Comparison of ENCODE assay signal across 8 mouse cellular contexts in genomic region chr19:47168223-47168622, GRCm38 (mm10). TPM values are rescaled to one million over a fixed set of nuclear protein-coding genes. Genes with fewer than 3 reads are reported as not detected.
DNase-seq lines count a peak whose midpoint lies in the region; ATAC-seq and TF ChIP-seq lines count a peak whose summit lies in the region.

No protein-coding gene starts in this region.

- DNase-seq in ovary, postnatal 36 days (ENCODE audit: low spot score): peak; percentile 19
- DNase-seq in ovary, postnatal 10 days (ENCODE audit: low spot score): no peak
- DNase-seq in forebrain, embryonic 11.5 days (ENCODE audit: low spot score): peak; percentile 57
- DNase-seq in retina, postnatal 1 day: peak; percentile 91
- DNase-seq in right cerebral cortex, postnatal 10 days (ENCODE audit: low spot score in 2 of 2): no peak

- ATAC-seq in forebrain, embryonic 11.5 days (replicated peaks; ENCODE audit: low FRiP score): no peak
- no peak for ATAC-seq in hindbrain, embryonic 16.5 days
- ATAC-seq in lung, embryonic 16.5 days (ENCODE audit: low read depth): 0 out of 2 replicates have a peak, but pooled peaks have one; percentile 20

- no peak overlapping the region for H3K9ac ChIP-seq in forebrain, embryonic 11.5 days (ENCODE audit: low read length)
- no peak overlapping the region for H3K9ac ChIP-seq in hindbrain, embryonic 16.5 days (ENCODE audit: low read depth, low read length)
- peak overlapping the region; percentile 34; the same call in 1 of the 2 replicates for H3K9ac ChIP-seq in lung, embryonic 16.5 days (ENCODE audit: low read length)

- 6% methylated on average over 13 of the region's 13 CpGs for WGBS in bone marrow, adult 2 months
- 7% methylated on average over 13 of the region's 13 CpGs for WGBS in forebrain, embryonic 11.5 days
- WGBS in hindbrain, embryonic 16.5 days: 9% methylated on average over 13 of the region's 13 CpGs
- WGBS in lung, embryonic 16.5 days: 6% methylated on average over 13 of the region's 13 CpGs

- no peak for TF ChIP-seq POLR2A in bone marrow, adult 2 months (IDR thresholded peaks at IDR 0.05; ENCODE audit: borderline replicate concordance, control insufficient read depth, low read depth, low read length)

- no peak overlapping the region for H3K4me3 ChIP-seq in bone marrow, adult 2 months (replicated peaks; ENCODE audit: control insufficient read depth, low read depth, low read length)
- no peak overlapping the region for H3K4me3 ChIP-seq in forebrain, embryonic 11.5 days (ENCODE audit: low read depth, low read length)
- H3K4me3 ChIP-seq in hindbrain, embryonic 16.5 days (ENCODE audit: low read length): no peak overlapping the region
- H3K4me3 ChIP-seq in lung, embryonic 16.5 days (ENCODE audit: low read length): peak overlapping the region; percentile 20

- no peaks in the 10 kb centered on the region for H3K9me3 ChIP-seq in forebrain, embryonic 11.5 days (ENCODE audit: control insufficient read depth, low read length)
- H3K9me3 ChIP-seq in hindbrain, embryonic 16.5 days (ENCODE audit: control insufficient read depth, low read length): no peaks in the 10 kb centered on the region; the same call in 1 of the 2 replicates
- no peaks in the 10 kb centered on the region for H3K9me3 ChIP-seq in lung, embryonic 16.5 days (ENCODE audit: control insufficient read depth, low read length)

- H3K36me3 ChIP-seq in forebrain, embryonic 11.5 days (ENCODE audit: control insufficient read depth, insufficient read depth, low read length): no peaks in the 10 kb centered on the region
- no peaks in the 10 kb centered on the region for H3K36me3 ChIP-seq in hindbrain, embryonic 16.5 days (ENCODE audit: control insufficient read depth, insufficient read depth, low read length)
- no peaks in the 10 kb centered on the region for H3K36me3 ChIP-seq in lung, embryonic 16.5 days (ENCODE audit: control insufficient read depth, insufficient read depth, low read length)

- peak overlapping the region; percentile 3; the same call in 1 of the 2 replicates for H3K4me2 ChIP-seq in forebrain, embryonic 11.5 days (ENCODE audit: low read depth, low read length, severe bottlenecking)
- peak overlapping the region; percentile 40 for H3K4me2 ChIP-seq in hindbrain, embryonic 16.5 days (ENCODE audit: low read length)
- H3K4me2 ChIP-seq in lung, embryonic 16.5 days (ENCODE audit: low read depth, low read length): peak overlapping the region; percentile 46

- peak; percentile 68 for TF ChIP-seq CTCF in bone marrow, adult 2 months (IDR thresholded peaks at IDR 0.05; ENCODE audit: control insufficient read depth, insufficient read depth, low read length)

- H3K27ac ChIP-seq in bone marrow, adult 2 months (ENCODE audit: control insufficient read depth, insufficient read depth, low read depth, low read length, poor library complexity): no peak overlapping the region
- H3K27ac ChIP-seq in forebrain, embryonic 11.5 days (ENCODE audit: low read depth, low read length): no peak overlapping the region
- H3K27ac ChIP-seq in hindbrain, embryonic 16.5 days (ENCODE audit: low read depth, low read length): no peak overlapping the region
- H3K27ac ChIP-seq in lung, embryonic 16.5 days (ENCODE audit: low read length): no peak overlapping the region

- H3K27me3 ChIP-seq in forebrain, embryonic 11.5 days (ENCODE audit: control insufficient read depth, insufficient read depth, low read length): no peaks in the 10 kb centered on the region
- H3K27me3 ChIP-seq in hindbrain, embryonic 16.5 days (replicated peaks; ENCODE audit: control insufficient read depth, insufficient read depth, low read length): no peaks in the 10 kb centered on the region; the same call in 1 of the 2 replicates
- no peaks in the 10 kb centered on the region for H3K27me3 ChIP-seq in lung, embryonic 16.5 days (ENCODE audit: control insufficient read depth, insufficient read depth, low read depth, low read length)

- no peaks in the 10 kb centered on the region; the same call in 1 of the 2 replicates for H3K4me1 ChIP-seq in bone marrow, adult 2 months (ENCODE audit: control insufficient read depth, insufficient read depth, low read length)
- no peaks in the 10 kb centered on the region for H3K4me1 ChIP-seq in forebrain, embryonic 11.5 days (replicated peaks; ENCODE audit: control insufficient read depth, insufficient read depth, low read length)
- no peaks in the 10 kb centered on the region for H3K4me1 ChIP-seq in hindbrain, embryonic 16.5 days (ENCODE audit: control insufficient read depth, insufficient read depth, low read depth, low read length)
- H3K4me1 ChIP-seq in lung, embryonic 16.5 days (replicated peaks; ENCODE audit: control insufficient read depth, insufficient read depth, low read length): 0 out of 2 replicates have a peak, but pooled peaks cover 4% of the 10 kb centered on the region

RNA-seq across cellular contexts. Expression of gene Neurl1a, which starts 10.4 kb away (rescaled TPM):
- 2.9 and 4.6 TPM in 2 replicates for polyA plus RNA-seq in bone marrow, adult 2 months (2011; ENCODE audit: insufficient read depth, insufficient read length, low replicate concordance, missing spikeins)
- 3.7 and 4.5 TPM in 2 replicates for polyA plus RNA-seq in forebrain, embryonic 11.5 days (2014; fragmentation: Nextera tagmentation; extraction: Ambion mirVana)
- 15.0 and 16.0 TPM in 2 replicates for polyA plus RNA-seq in hindbrain, embryonic 16.5 days (2015; fragmentation: Nextera tagmentation; extraction: Ambion mirVana)
- 4.0 and 4.3 TPM in 2 replicates for polyA plus RNA-seq in lung, embryonic 16.5 days (2015; fragmentation: Nextera tagmentation; extraction: Ambion mirVana)

RNA-seq across cellular contexts. Expression of gene Calhm3, which starts 10.7 kb away (rescaled TPM):
- polyA plus RNA-seq in bone marrow, adult 2 months (2011; ENCODE audit: insufficient read depth, insufficient read length, low replicate concordance, missing spikeins): not detected in 2 replicates
- polyA plus RNA-seq in forebrain, embryonic 11.5 days (2014; fragmentation: Nextera tagmentation; extraction: Ambion mirVana): not detected in 2 replicates
- polyA plus RNA-seq in hindbrain, embryonic 16.5 days (2015; fragmentation: Nextera tagmentation; extraction: Ambion mirVana): 0.15 TPM in 1 of 2 replicates, not detected in the other
- polyA plus RNA-seq in lung, embryonic 16.5 days (2015; fragmentation: Nextera tagmentation; extraction: Ambion mirVana): not detected in 2 replicates

RNA-seq across cellular contexts. Expression of gene Calhm1, which starts 24.2 kb away (rescaled TPM):
- not detected in 2 replicates for polyA plus RNA-seq in bone marrow, adult 2 months (2011; ENCODE audit: insufficient read depth, insufficient read length, low replicate concordance, missing spikeins)
- not detected in 2 replicates for polyA plus RNA-seq in forebrain, embryonic 11.5 days (2014; fragmentation: Nextera tagmentation; extraction: Ambion mirVana)
- polyA plus RNA-seq in hindbrain, embryonic 16.5 days (2015; fragmentation: Nextera tagmentation; extraction: Ambion mirVana): not detected in 2 replicates
- not detected in 2 replicates for polyA plus RNA-seq in lung, embryonic 16.5 days (2015; fragmentation: Nextera tagmentation; extraction: Ambion mirVana)

RNA-seq across cellular contexts. Expression of gene Calhm2, which starts 30.1 kb away (rescaled TPM):
- polyA plus RNA-seq in bone marrow, adult 2 months (2011; ENCODE audit: insufficient read depth, insufficient read length, low replicate concordance, missing spikeins): 5.1 and 8.4 TPM in 2 replicates
- 0.71 and 0.95 TPM in 2 replicates for polyA plus RNA-seq in forebrain, embryonic 11.5 days (2014; fragmentation: Nextera tagmentation; extraction: Ambion mirVana)
- 1.8 and 1.9 TPM in 2 replicates for polyA plus RNA-seq in hindbrain, embryonic 16.5 days (2015; fragmentation: Nextera tagmentation; extraction: Ambion mirVana)
- 7.8 and 8.3 TPM in 2 replicates for polyA plus RNA-seq in lung, embryonic 16.5 days (2015; fragmentation: Nextera tagmentation; extraction: Ambion mirVana)

Comparison
In these comparisons a context has a peak if more than half of its experiments do, and no peak if none do; other contexts are left out.
1. DNase-seq: peak in ovary, postnatal 36 days (single experiment), forebrain, embryonic 11.5 days (single experiment) and retina, postnatal 1 day (single experiment); none in ovary, postnatal 10 days (single experiment) and right cerebral cortex, postnatal 10 days (0 of 2).
2. Peak in every context shown above with its lines, with median percentiles within 50 percentile points of each other: H3K4me2 ChIP-seq.